Mouse (Mus musculus) CD4-positive helper T cell, adult 2 months (primary cell): ENCODE data around the gene Hps6.
"Not testable (repeated sequence)": the region's sequence is repeated elsewhere in the genome, so short reads cannot be mapped to it uniquely, and the experiment has no call there.

Experiments
- DNase-seq: peaks from one replicate; pipeline ENCODE4 v3.0.0-alpha.2; 2012; ENCODE audit warnings: low read depth, missing footprints, low spot score

The Hps6 gene

GRCm38 (mm10) chr19:46003371-46004226, at the start of gene Hps6:
Hps6 (plus strand) TSS chr19:46003508.
- DNase-seq, result peak; percentile 91

GRCm38 (mm10) chr19:45956736-45957135, 46.6 kb upstream of the Hps6 start:
- no peak for DNase-seq

- no peak for DNase-seq
These were observed 42.5 kb upstream of the Hps6 start for GRCm38 (mm10) chr19:45960770-45961169.

DNA sequence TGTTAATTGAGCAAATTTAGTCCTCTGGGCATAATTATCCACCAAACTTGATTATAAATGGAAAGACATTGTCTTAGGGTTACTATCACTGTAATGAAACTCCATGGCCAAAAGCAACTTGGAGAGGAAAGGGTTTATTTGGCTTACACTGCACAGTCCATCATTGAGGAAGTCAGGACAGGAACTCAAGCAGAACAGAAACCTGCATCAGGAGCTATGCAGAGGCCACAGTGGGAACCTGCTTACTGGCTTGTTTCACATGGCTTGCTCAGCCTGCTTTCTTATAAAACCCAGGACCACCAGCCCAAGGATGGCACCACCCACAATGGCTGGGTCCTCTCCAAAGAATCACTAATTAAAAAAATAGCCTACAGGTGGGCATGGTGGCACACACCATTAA, 18.9 kb upstream of the Hps6 start:
- no peak for DNase-seq

- no peak for DNase-seq
These were observed 15.1 kb upstream of the Hps6 start for GRCm38 (mm10) chr19:45988238-45988637.

GRCm38 (mm10) chr19:45991171-45991570, 12.1 kb upstream of the Hps6 start:
- no peak for DNase-seq

GRCm38 (mm10) chr19:45993441-45993840, 9.9 kb upstream of the Hps6 start:
- not testable (repeated sequence) for DNase-seq

DNA sequence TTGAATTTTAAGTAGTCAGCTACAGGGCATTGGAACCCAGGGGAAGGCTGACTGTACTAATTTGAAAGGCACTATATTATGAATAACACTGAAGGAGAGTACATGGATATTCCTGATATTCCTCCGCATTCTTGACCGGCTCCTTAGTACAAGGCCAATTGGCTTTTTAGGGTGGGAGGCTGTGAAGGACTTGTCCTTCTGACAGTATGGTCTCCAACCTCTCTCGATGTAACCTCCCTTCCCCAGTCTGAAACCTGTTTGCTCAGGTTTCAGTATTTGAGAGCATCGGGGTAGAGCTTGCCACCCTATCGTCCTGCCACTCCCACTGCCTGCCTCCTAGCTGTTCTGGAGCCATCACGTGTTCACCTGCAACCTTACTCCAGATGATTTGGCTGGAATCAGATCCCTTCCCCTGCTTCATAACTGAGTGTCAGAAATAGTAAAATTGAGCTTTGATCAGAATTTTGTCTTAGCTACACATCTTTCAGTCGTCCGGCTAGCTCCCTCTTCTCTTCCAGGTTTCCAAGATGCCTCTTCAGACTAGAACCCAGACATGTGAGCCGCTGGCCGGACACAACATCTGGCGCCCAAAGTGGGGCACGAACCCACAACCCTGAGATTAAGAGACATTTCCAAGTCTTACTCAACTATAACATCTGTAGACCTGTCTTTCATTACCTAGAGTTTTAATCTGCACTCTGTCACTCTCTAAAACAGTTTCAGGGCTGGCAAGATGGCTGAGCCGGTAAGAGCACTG, 9.1 kb upstream of the Hps6 start:
- DNase-seq, result no peak

GRCm38 (mm10) chr19:45997365-45997764, 5.9 kb upstream of the Hps6 start:
- peak; percentile 69 for DNase-seq

DNA sequence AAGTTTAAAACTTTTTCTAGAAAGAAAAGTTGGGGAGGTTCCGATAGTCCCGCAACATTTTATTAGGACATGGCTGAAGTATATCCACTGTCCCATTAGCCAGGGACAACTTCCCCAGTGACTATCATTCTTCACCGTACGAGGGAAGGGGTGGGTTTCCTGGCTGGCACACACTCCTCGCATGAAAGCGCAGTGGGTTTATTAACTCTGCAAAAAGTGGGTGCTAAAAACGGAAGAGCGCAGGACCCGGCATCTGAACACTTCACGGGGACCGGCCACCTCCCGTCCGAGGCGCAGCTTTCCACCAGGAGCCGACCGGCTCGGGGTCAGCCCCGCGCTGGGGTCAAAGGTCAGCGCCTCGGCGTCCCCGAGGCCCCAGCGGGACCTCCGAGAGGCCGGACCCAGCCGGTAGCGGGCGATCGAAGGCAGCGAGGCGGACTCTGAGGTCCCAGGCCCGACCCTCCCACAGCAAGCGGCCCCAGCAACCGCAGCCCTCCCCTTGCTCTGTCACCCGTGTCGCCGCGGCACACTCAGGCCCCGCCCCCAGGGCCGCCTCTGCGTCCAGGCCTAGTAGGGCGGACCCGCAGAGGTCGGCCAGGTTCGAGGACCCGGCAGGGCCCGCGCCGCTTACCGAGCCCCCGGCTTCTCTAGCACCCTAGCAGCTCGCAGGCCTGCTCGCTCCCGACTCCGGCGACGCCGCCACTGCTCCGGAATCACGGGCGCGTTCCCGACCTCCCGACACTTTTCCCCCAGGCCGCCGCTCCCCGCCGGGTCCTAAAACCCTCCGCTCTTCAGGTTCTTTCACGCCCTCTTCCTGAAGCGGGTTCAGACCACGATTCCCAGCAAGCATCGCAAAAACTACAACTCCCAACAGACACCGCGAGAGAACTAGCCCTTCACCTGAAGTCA, 5.3 kb upstream of the Hps6 start, which contains the start of gene Armh3:
Armh3 (minus strand) TSS at position 704 of the 909 bp plus-strand sequence.
- DNase-seq, result peak; percentile 94

GRCm38 (mm10) chr19:45998694-45999217, 4.6 kb upstream of the Hps6 start:
- no peak for DNase-seq

GRCm38 (mm10) chr19:45999378-45999777, 3.9 kb upstream of the Hps6 start:
- DNase-seq, result no peak

GRCm38 (mm10) chr19:46002279-46002678, 1.0 kb upstream of the Hps6 start:
- peak; percentile 69 for DNase-seq

- DNase-seq, result no peak
These were observed 1.6 kb downstream of the Hps6 start for GRCm38 (mm10) chr19:46004814-46005466.

DNA sequence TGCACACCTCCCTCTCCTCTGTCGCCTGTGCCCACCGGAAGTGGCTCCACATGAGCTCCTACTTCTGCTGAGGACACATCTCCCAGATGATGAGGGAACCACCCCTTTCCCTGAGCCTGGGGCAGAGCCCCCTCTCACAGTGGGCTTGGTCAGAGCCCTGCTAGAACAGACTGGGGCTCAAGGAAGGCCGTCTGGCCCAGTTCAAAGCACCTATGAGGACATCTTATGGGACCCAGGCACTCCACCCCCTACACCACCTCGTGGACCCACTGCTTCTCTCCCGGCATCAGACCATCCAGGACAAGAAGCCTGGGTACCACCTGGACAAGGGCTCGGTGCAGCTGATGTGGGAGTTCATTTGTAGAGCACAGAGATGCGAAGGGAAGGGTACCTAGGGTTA, 2.4 kb downstream of the Hps6 start:
- no peak for DNase-seq

DNA sequence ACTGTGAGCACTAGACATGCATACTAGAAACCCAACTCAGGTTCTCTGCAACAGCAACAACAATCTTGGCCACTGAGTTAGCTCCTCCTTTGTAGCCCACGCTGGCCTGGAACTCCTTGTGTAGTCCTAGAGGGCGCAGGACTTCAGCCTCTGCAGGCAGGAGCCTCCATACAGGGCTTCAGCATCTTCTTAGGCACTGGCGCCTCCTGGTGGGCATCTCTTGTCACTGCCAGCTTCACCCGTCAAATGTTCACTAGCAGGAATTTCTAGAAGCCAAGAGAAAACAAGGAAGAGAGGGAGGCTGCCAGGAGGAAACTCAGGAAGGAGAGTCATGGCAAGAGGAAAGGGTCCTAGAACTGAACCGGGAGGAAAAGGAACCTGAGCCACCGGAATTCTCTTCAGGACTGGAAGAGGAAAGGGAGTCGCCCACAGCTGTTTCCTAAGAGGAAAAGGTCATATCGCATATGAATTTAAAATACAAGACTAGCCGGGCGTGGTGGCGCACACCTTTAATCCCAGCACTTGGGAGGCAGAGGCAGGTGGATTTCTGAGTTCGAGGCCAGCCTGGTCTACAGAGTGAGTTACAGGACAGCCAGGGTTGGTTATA, 11.4 kb downstream of the Hps6 start:
- peak; percentile 81 for DNase-seq

GRCm38 (mm10) chr19:46016023-46016422, 12.7 kb downstream of the Hps6 start:
- no peak for DNase-seq

GRCm38 (mm10) chr19:46024959-46025358, 21.7 kb downstream of the Hps6 start:
- DNase-seq, result no peak

- no peak for DNase-seq
These were observed 23.3 kb downstream of the Hps6 start for GRCm38 (mm10) chr19:46026567-46026966.

DNA sequence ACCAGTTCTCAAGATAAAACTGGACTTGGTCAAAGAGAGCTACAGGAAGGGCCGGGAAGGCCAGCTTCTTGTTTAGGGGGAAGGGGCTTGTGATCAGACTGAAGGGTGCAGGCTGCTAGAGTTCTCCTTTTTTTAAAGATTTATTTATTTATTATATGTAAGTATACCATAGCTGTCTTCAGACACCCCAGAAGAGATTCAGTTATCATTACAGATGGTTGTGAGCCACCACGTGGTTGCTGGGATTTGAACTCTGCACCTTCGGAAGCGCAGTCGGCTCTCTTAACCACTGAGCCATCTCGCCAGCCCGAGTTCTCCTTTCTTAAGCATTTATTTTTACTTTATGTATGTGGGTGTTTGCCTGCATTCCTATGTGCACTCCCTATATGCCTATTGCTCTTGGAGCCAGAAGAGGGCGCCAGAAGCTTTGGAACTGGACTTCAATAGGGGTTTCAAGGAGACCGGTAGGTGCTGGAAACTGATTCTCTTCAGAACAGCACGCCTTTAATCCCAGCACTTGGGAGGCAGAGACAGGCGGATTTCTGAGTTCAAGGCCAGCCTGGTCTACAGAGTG, 25.5 kb downstream of the Hps6 start:
- DNase-seq, result peak; percentile 45
